Mouse (Mus musculus): ENCODE measurements at regions not wholly inside any gene's neighbourhood (a gene's known extent, or its start where the extent isn't known, plus 50 kb on each side); places are given as distances from the start of the nearest gene placed in this dataset.

DNA sequence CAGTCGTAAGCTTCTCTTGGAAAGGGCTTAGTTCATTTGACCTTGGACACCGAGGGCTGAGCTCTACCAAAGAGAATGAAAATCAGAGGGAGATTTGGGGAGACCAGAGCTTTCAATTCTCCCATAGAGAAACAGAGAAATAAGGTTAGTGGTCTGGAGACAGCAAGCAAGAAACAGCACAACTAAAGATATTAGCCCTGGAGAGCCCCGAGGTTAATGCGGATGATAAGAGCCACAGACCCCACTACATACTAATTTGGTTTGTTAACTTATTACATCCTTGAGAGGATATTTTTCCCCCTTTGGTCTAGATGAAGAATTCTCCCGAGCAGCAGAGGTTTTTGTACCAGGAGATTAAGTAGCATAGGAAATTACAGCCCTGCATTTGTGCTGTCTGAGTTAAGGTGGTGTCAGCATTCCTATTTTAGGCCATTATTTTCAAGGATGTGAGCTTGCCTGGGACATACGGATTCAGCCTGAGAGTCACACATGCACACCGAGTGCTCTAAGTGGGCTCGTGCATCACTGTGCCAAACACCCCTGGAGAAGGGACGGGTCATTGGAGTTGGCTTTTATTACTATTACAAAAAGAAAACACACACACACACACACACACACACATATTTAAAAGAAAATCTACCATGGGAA is 147.4 kb upstream of the C9orf72 start:
- no peaks in the 10 kb centered on the region for H3K36me3 ChIP-seq
- H3K4me2 ChIP-seq (replicated peaks), result peak overlapping the region; percentile 31; the same call in 1 of the 2 replicates
- no peaks in the 10 kb centered on the region for H3K27me3 ChIP-seq
- 45% methylated on average over 9 of the region's 9 CpGs for WGBS
- H3K9me3 ChIP-seq, result peaks cover 6% of the 10 kb centered on the region
- H3K4me3 ChIP-seq, result no peak overlapping the region
- H3K9ac ChIP-seq, result no peak overlapping the region
- peaks cover 5% of the 10 kb centered on the region; the same call in 1 of the 2 replicates for H3K4me1 ChIP-seq
- 0 out of 2 replicates have a peak, but pooled peaks have one; percentile 15 for ATAC-seq (ENCODE audit: low FRiP score, low read depth)
- no peak overlapping the region for H3K27ac ChIP-seq

DNA sequence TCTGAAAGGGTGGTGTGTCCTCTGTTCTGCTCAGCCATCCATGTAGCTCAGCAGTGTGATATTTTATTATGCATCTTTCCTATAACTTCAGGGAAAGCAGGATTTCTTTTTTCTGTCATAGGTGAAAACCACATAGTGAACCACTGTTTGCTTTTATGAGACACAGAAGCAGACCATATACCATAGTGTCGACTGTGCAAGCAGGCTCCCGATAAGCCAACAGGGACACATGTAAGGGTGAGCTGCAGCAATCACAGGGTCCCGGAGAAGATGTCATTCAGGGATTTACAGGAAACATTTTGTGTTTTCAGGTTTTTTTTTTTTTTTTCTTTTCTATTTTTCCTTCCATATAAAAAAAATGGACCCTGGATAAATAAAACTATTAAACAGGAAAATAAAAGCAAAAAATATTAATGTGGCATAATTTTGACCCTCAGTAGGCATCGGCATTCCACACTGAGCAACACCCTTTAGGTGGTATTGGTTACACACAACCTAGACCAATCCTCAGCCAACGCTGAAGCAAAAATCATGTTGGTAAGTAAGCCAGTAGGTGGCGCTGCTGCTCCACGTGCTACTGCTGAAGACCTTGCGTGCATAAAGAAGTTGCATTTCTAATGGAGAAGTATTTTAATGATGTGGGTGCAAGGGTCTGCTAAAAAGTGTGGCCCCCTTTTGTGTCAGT is 146.7 kb upstream of the C9orf72 start:
- no peaks in the 10 kb centered on the region for H3K27me3 ChIP-seq
- H3K9ac ChIP-seq, result no peak overlapping the region
- peak overlapping the region; percentile 31; the same call in 1 of the 2 replicates for H3K4me2 ChIP-seq (replicated peaks)
- no peak overlapping the region for H3K27ac ChIP-seq
- H3K4me1 ChIP-seq, result peaks cover 5% of the 10 kb centered on the region; the same call in 1 of the 2 replicates
- H3K4me3 ChIP-seq, result no peak overlapping the region
- H3K9me3 ChIP-seq, result peaks cover 6% of the 10 kb centered on the region
- H3K36me3 ChIP-seq, result no peaks in the 10 kb centered on the region
- 25% methylated on average over 8 of the region's 8 CpGs for WGBS
- ATAC-seq (ENCODE audit: low FRiP score, low read depth), result peak; percentile 88

DNA sequence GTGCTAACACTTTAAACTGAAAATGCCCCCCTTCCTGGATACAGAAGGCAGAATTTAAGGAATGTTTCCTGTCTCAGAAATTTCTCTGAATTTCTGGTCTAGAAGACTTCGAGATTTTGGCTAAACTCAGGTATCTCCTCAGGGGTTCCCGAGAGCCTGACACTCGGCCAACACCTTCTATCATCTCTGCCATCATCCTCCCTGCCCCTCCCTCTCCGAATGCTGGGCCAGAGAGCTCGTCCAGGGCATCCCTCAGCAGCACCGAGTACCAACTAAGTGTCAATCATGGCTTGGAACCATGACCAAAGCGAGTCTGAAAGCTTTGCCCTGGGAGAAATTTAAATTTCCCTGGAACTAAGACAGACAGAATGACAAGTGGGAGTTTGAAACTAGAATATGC is 138.2 kb upstream of the C9orf72 start:
- H3K36me3 ChIP-seq, result no peaks in the 10 kb centered on the region
- no peaks in the 10 kb centered on the region for H3K27me3 ChIP-seq
- H3K4me3 ChIP-seq, result no peak overlapping the region
- H3K27ac ChIP-seq, result no peak overlapping the region
- ATAC-seq (ENCODE audit: low FRiP score, low read depth), result no peak
- no peak overlapping the region for H3K9ac ChIP-seq
- no peak overlapping the region for H3K4me2 ChIP-seq (replicated peaks)
- H3K9me3 ChIP-seq, result no peaks in the 10 kb centered on the region
- WGBS, result 79% methylated on average over 7 of the region's 7 CpGs
- H3K4me1 ChIP-seq, result no peaks in the 10 kb centered on the region

DNA sequence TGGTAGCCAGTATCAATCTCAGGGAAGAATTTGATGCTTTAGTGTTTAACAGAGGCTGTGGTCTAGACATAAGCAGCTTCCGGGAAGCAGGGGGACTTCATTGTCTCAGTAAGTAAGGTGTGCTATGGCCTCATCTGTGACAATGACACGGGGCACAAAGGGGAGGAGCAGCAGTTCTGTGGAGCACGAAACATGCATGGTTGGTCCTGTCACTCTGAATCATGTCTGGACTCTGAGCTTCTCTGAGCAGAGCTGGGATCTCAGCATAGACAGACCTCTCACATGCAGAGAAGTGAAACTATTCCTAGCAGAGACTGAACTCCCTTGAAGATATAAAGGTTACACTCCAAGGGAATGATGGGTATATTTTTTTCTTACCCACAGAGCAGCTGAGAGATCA is 136.2 kb upstream of the C9orf72 start:
- Histone ChIP-seq H3K4me1 (no peaks in the 10 kb centered on the region), H3K9me3 (no peaks in the 10 kb centered on the region), H3K4me3 (no peak overlapping the region), H3K27ac (no peak overlapping the region), H3K9ac (no peak overlapping the region), H3K4me2 (replicated peaks) (no peak overlapping the region), H3K27me3 (no peaks in the 10 kb centered on the region), H3K36me3 (no peaks in the 10 kb centered on the region)
- 87% methylated on average over 3 of the region's 3 CpGs for WGBS
- no peak for ATAC-seq (ENCODE audit: low FRiP score, low read depth)

DNA sequence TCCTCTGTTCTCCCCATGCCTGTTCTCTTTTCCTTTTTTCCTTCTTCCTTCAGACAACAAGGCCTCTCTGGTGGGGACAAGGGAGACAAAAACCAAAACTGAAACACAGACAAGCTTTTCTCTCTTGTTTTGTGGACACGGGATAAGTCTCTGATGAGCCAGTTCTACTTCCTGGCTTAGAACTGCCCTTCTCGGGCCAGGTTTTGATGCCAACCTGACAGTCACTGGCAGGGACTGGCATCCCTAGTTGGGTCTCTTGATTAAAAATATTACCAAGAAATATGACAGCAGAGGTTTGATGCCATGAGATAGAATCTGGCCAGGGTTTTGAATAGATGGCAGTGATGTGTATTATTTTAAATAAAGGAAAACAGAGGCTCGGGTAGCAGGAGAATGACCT is 133.4 kb upstream of the C9orf72 start:
- WGBS, result 84% methylated on average over 3 of the region's 3 CpGs
- Histone ChIP-seq H3K27me3 (no peaks in the 10 kb centered on the region), H3K27ac (no peak overlapping the region), H3K4me1 (peaks cover 5% of the 10 kb centered on the region), H3K9ac (no peak overlapping the region), H3K36me3 (no peaks in the 10 kb centered on the region), H3K4me3 (no peak overlapping the region), H3K4me2 (replicated peaks) (no peak overlapping the region), H3K9me3 (no peaks in the 10 kb centered on the region)
- ATAC-seq (ENCODE audit: low FRiP score, low read depth), result no peak

DNA sequence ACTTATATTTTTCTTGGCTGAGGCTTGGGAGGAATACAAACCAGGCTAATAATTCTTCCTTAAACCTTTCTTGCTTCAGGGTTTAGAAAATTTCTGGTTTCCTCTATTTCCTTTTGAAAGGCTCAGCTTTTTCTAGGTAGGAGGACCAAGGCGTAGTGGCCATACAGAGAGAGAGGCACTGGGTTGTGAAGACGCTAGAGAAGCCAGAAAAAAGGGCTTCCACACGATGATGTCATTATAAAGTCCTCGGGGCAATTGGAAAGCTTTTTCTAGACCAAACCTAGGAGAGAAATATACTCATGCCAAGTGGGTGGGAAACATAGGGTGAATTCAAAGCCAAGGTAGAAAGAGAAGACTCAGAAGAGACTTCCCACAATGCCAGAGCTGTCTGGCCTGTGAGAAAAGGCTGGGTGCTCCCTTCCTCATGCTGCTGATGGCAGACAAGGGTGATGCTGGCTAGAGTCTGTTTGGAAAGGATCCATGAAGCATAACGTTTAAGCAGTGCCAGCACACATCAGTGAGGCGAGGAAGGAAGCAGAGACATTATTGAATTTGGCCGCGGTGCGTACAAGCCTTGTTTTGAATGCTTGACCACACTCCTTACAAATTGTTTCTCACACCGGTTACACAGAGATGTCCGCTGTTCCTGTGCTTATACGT is 131.1 kb upstream of the C9orf72 start:
- H3K4me2 ChIP-seq (replicated peaks), result no peak overlapping the region
- peaks cover 12% of the 10 kb centered on the region for H3K4me1 ChIP-seq
- no peaks in the 10 kb centered on the region for H3K36me3 ChIP-seq
- 87% methylated on average over 12 of the region's 12 CpGs for WGBS
- no peak overlapping the region for H3K9ac ChIP-seq
- H3K4me3 ChIP-seq, result no peak overlapping the region
- no peak overlapping the region for H3K27ac ChIP-seq
- H3K9me3 ChIP-seq, result no peaks in the 10 kb centered on the region
- no peaks in the 10 kb centered on the region for H3K27me3 ChIP-seq
- no peak for ATAC-seq (ENCODE audit: low FRiP score, low read depth)

DNA sequence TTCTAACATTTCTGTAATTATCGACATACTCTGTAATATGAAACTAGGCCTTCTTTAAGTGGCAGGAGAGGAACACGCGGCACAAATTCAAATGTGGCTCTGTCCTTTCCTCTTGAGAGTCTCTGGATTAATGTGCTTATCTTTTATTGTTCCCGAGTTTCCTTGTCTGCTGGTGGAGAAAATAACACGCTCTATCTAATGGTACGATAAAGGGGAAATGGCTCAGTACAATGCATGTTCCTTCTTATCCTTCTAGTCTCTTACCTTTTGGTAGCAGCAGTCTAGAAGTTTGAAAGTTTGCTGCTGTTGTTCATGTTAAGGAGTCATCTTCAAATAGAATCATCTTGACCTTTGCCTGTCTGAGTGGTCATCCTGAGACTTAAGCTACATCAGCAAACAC is 130.1 kb upstream of the C9orf72 start:
- peaks cover 14% of the 10 kb centered on the region for H3K4me1 ChIP-seq
- no peaks in the 10 kb centered on the region for H3K9me3 ChIP-seq
- no peak overlapping the region for H3K9ac ChIP-seq
- H3K27ac ChIP-seq, result no peak overlapping the region
- no peak for ATAC-seq (ENCODE audit: low FRiP score, low read depth)
- no peak overlapping the region for H3K4me2 ChIP-seq (replicated peaks)
- H3K27me3 ChIP-seq, result no peaks in the 10 kb centered on the region
- H3K4me3 ChIP-seq, result no peak overlapping the region
- WGBS, result 75% methylated on average over 6 of the region's 6 CpGs
- H3K36me3 ChIP-seq, result no peaks in the 10 kb centered on the region

DNA sequence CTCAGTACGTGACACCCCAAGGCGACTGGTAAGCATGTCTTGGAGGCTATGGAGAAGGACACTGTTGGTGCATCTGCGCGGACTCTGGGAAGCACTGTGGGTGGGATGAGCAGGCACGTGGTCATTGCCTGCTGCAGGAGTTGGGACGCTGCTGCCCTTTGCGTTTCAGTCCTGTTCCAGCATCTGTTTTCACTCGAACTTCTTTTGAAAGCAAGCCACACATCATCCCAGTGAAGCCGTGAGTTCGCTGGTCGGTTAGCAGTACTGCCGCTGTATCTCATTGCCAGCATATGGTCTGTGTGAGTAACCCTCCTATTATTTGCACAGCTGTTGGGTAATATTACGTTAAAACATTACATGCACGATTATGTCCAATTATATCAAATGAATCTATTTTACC is 128.1 kb upstream of the C9orf72 start:
- peak; percentile 88 for ATAC-seq (ENCODE audit: low FRiP score, low read depth)
- H3K4me2 ChIP-seq (replicated peaks), result peak overlapping the region; percentile 9; the same call in 1 of the 2 replicates
- WGBS, result 29% methylated on average over 14 of the region's 14 CpGs

DNA sequence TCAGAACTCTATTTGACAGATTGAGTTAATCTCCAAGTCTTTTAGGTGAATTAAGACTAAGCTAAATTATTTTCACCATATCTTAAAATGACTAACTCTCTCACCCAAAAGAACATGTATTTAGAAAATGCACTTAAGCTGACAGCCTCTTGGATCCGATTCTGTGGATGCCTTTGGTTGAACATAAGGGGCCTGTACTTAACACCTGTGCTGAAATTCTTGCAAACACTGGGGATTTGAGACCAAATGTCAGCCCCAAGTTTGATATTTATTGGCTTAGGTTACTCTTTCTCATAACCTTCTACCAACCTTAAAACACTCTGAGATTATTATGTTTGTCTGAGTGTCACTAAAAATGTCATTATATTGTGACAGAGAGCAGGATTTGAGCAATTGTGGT is 126.6 kb upstream of the C9orf72 start:
- 49% methylated on average over 1 of the region's 1 CpGs for WGBS
- H3K27ac ChIP-seq, result no peak overlapping the region
- H3K9ac ChIP-seq, result no peak overlapping the region
- peaks cover 14% of the 10 kb centered on the region for H3K4me1 ChIP-seq
- no peaks in the 10 kb centered on the region for H3K9me3 ChIP-seq
- no peaks in the 10 kb centered on the region for H3K36me3 ChIP-seq
- ATAC-seq (ENCODE audit: low FRiP score, low read depth), result no peak
- H3K4me2 ChIP-seq (replicated peaks), result no peak overlapping the region
- no peaks in the 10 kb centered on the region for H3K27me3 ChIP-seq
- H3K4me3 ChIP-seq, result no peak overlapping the region

More for the DNA sequence above, 128.1 kb upstream of the C9orf72 start:
- H3K9ac ChIP-seq, result no peak overlapping the region
- no peak overlapping the region for H3K4me3 ChIP-seq
- no peak overlapping the region for H3K27ac ChIP-seq
- H3K27me3 ChIP-seq, result no peaks in the 10 kb centered on the region
- H3K4me1 ChIP-seq, result peaks cover 14% of the 10 kb centered on the region
- no peaks in the 10 kb centered on the region for H3K36me3 ChIP-seq
- H3K9me3 ChIP-seq, result no peaks in the 10 kb centered on the region

DNA sequence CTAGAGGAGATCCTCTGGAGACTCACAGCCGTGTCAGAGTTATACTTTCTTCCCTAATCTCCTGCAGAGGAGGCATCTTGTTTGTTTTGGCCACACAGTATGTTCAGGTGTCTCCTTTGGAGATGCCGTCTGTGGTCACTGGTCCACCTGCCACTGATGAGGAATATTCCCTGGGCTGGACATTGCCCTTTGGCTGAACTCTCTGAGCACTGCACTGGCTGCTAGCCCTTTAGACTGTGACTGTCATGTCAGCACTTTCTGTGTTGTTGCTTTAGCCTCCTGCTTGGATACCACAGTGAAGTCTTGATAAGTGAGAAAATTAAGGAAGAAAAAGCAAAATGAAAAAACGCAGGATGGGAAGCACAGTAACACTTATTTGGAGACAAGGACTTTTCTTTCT is 124.5 kb upstream of the C9orf72 start:
- ATAC-seq (ENCODE audit: low FRiP score, low read depth), result no peak
- no peak overlapping the region for H3K4me2 ChIP-seq (replicated peaks)
- 83% methylated on average over 3 of the region's 3 CpGs for WGBS

DNA sequence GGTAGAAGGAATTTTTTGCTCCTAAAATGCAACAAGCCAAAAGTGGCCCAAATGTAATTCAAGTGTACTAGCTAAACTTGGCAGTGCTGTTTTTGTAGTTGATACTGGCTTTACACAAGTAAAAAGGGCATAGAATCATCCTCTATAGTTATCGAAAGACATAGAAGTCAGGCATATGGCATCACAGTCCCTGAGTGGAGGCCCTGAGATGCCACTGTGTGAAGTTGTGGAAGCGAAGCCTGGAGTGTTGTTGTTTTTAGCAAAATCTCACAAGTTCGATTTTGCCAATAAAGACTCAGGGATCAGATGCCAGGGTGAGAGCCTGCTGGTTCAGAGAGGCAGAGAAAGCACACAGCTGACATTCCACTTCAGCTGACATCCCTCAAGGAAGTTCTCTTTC is 121.6 kb upstream of the C9orf72 start:
- no peak overlapping the region for H3K4me3 ChIP-seq
- H3K27ac ChIP-seq, result no peak overlapping the region
- no peak overlapping the region for H3K4me2 ChIP-seq (replicated peaks)
- no peak overlapping the region for H3K9ac ChIP-seq
- H3K36me3 ChIP-seq, result no peaks in the 10 kb centered on the region
- 0 out of 2 replicates have a peak, but pooled peaks cover 3% of the 10 kb centered on the region for H3K4me1 ChIP-seq
- no peaks in the 10 kb centered on the region for H3K9me3 ChIP-seq
- ATAC-seq (ENCODE audit: low FRiP score, low read depth), result no peak
- WGBS, result 86% methylated on average over 3 of the region's 3 CpGs
- H3K27me3 ChIP-seq, result no peaks in the 10 kb centered on the region

More for the DNA sequence above, 124.5 kb upstream of the C9orf72 start:
- Histone ChIP-seq H3K4me3 (no peak overlapping the region), H3K27me3 (no peaks in the 10 kb centered on the region), H3K27ac (no peak overlapping the region), H3K9me3 (no peaks in the 10 kb centered on the region), H3K36me3 (no peaks in the 10 kb centered on the region), H3K4me1 (peaks cover 14% of the 10 kb centered on the region), H3K9ac (no peak overlapping the region)

DNA sequence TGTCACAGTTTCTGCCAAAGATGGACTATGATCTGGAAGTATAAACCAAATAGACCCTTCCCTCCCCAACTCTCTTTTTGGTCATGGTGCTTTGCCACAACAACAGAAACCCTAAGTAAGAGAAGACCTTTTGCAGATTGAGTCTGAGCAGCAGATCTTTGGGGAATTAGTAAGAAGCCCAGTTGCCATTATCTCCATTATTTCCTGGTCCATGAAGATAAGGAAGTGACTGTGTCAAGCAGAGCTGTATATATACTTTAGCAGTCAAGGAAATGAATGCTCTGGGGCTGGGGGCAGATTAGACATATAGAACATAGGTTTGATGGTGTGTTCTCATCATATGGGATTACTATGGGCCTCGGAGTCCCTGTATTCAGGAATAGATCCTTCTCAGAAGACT is 117.8 kb upstream of the C9orf72 start:
- 83% methylated on average over 1 of the region's 1 CpGs for WGBS
- no peak for ATAC-seq (ENCODE audit: low FRiP score, low read depth)
- no peak overlapping the region for H3K27ac ChIP-seq
- no peaks in the 10 kb centered on the region for H3K36me3 ChIP-seq
- H3K9ac ChIP-seq, result no peak overlapping the region
- H3K4me2 ChIP-seq (replicated peaks), result no peak overlapping the region
- H3K4me3 ChIP-seq, result no peak overlapping the region
- no peaks in the 10 kb centered on the region for H3K27me3 ChIP-seq
- peaks cover 11% of the 10 kb centered on the region; the same call in 1 of the 2 replicates for H3K9me3 ChIP-seq
- no peaks in the 10 kb centered on the region for H3K4me1 ChIP-seq

Data from limb, embryonic 13.5 days (tissue).